Mouse (Mus musculus) heart, adult 8-10 months (tissue): ENCODE measurements at regions not wholly inside any gene's neighbourhood (a gene's known extent, or its start where the extent isn't known, plus 50 kb on each side); places are given as distances from the start of the nearest gene placed in this dataset.

Experiments
- DNase-seq: peaks from one replicate; pipeline ENCODE4 v3.0.0; 2022; ENCODE audit warnings: low spot score

GRCm38 (mm10) chr1:190500106-190500505 is 329.6 kb upstream of the Prox1 start:
- no peak for DNase-seq

DNA sequence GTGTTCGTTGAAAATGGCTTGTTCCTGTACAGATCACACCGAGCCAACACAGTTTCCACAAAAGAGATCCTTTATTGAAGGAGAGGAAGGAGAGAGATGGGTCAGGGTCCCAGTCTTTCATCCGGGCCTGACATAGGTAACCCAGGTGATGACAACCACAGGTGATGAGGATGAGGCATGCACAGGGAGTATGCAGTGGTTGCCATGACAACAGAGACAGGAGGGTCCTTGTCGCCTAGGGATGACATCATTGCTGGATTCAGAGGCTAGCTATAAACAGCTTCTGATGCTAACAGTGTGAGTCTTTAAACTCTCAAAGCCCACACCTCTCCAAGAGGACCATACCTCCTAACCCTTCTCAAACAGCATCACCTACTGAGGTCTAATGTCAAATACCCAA is 327.0 kb upstream of the Prox1 start:
- DNase-seq: no peak

GRCm38 (mm10) chr1:190495741-190496520 is 325.4 kb upstream of the Prox1 start:
- DNase-seq: no peak

DNA sequence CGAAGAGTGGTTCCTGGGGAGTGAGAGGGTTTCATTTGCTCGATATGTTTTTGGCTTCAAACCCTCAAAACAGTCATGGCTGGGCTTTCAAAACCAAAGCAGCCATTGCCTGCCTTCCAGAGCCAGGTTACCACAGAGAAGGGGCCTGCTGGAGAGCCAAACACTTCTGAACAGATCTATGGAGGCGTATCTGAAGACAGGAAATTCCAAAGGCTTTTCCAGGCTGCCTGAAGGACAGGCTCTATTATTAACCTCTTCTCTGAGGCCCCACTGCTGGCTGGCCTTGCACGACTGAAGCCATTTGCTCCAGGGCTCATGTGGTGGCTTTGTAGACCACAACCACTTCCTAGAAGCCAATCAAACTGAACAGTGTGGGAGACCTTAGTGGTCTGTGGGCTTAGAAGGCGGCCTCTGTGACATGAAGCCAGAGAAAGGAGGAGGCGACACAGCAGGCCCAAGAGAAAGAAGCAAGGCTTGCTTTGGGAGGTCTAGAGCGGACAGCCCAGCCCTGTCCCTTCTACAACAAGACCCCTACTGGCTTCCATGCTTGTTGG is 316.1 kb upstream of the Prox1 start:
- DNase-seq: no peak

GRCm38 (mm10) chr1:190483366-190483765 is 312.9 kb upstream of the Prox1 start:
- no peak for DNase-seq

DNA sequence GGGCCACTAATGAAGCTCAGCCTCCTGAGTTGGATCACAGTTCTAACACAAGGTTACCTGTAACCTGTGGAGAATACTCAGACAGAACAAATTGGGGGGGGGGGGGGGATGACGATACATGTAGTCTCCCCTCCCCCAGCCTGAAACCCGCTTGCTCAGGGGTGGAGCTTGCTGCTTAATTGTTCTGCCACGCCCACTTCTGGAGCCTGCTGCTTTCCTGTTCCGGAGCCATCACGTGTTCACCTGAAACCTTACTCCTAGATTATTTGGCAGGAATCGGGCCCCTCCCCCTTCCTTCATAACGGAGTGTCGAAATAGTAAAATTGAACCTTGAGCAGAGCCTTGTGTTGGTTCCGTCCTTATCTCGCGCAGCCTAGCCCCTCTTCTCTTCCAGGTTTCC is 310.6 kb upstream of the Prox1 start:
- DNase-seq: no peak

GRCm38 (mm10) chr1:190480601-190481000 is 310.1 kb upstream of the Prox1 start:
- no peak for DNase-seq

DNA sequence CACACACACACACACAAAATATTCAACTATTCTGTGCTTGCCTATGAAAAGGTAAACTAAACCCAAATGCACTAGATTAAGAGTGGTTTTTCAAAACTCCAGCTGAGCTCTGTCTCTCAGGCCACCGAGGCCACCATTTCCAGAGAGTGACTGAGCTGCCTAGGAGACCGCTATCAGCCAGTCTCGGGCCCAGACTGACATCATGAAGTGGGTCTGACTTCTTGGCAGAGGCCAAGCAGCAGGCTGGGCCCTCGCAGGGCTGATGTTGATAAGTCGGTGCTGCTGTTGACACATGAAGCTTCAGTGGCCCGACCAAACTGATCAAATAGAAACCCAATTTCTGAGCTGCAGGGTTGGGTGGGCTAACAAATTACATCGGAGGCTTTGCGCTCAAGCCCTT is 302.2 kb upstream of the Prox1 start:
- DNase-seq: no peak

- no peak for DNase-seq
Observed at GRCm38 (mm10) chr1:190470336-190470735, 299.8 kb upstream of the Prox1 start.

GRCm38 (mm10) chr1:190457541-190458061 is 287.1 kb upstream of the Prox1 start:
- no peak for DNase-seq

DNA sequence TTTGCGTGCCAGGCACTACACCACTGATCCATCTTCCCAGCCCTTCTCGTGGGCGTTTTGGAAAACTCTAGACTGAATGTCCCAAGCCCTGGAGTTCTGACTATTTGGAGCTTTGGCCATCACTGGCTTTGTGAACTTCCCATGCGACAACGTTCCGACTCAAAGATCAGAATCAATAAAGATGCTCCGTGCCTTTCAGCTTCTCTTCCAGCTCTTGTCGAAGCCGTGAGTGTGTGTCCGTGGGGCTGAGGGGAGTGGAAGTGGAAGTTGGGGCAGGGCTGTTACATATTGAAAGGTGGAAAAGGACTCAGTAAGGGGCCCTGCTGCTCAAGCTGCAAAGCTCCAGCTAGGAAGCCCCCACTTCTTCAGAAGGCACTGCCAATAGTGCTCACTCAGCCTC is 283.0 kb upstream of the Prox1 start:
- DNase-seq: no peak

DNA sequence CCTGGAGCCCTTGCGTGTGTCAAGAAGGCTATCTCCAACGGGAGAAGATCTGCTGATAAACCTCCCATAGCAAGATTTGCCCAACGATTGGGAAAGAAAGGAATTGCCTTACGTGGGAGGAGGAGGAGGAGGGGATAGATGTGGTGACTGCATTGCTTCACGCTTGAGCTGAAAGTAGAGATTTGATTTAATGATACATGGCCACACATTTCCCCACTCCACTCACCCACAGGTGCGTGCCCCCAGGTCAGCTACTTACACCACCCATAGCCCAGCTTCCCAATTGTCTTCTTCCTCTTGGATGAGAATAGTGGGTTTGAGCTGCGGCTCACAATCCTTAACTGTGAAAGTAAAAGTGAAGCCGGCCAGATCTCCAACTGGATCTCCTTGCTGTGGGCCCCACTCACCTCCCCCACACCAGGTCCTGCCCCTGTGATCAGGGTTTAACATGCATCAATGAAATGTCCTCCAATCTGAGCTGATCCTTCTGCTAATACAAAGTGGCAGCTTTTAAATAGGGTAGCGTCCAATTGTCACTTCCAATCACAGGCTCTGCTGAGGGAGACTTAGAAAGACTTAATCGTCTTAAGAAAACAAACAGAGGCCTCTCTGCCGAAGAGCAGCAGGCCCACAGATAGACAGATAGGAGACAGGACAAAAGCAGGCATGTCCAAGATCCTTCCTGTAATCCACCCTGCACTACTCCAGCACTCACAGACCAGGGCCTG is 281.8 kb upstream of the Prox1 start:
- no peak for DNase-seq

DNA sequence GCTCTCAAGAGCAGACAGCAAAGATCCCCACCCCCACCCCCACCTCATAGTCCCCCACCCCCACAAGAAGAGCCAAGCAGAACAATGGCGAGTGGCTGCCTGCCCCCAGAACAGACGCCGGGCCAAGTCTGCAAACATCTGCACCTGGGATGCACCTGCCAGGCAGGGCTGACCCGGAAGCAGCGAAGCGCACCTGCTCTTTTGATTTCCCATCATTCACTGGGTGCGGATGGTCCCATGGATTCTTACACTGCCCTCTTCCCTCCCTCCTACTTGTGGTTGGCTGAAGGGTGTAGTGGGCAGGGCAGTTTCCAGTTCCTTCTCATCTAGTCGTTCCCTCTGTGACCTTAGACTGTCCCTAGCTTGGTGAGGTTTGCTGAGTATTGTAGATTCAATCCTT is 277.7 kb upstream of the Prox1 start:
- no peak for DNase-seq

DNA sequence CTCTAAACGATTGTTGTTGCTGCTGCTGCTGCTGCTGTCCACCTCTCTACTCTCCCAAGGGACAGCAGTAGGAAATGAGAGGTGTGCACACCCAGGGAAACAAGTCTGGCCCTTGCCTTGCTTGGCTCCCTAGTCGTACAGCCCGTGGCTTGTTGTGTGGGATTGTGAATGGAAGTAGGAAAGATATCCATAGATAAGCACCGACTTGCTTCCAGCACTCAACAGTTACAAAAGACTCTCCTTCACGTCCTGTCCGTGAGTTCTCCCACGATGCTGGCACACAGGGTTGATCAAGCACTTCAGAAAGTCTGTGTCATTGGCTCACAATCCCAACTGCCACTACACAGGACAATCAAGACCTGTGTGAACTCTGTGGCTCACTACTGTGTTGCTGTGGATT is 276.7 kb upstream of the Prox1 start:
- no peak for DNase-seq

GRCm38 (mm10) chr1:190446676-190447075 is 276.2 kb upstream of the Prox1 start:
- no peak for DNase-seq

DNA sequence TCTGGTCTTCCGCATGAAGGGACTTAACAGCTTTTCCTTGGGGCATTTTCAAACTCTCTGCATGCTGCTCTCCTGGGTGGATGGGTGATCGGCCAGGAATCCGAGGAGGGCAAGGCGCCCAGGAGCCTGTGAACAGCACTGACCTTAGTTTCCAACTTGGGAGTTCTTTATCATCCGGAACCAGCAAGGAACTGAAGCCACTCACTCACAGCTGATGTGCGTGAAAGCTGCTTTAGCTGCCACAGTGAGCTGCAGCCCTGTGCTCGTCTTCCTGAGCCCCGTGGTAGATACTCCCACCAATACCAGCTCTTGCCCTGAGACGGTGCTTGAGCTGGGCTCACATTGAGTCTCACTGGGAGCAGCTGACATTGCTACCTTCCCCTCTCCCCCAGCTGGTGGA is 273.9 kb upstream of the Prox1 start:
- no peak for DNase-seq

DNA sequence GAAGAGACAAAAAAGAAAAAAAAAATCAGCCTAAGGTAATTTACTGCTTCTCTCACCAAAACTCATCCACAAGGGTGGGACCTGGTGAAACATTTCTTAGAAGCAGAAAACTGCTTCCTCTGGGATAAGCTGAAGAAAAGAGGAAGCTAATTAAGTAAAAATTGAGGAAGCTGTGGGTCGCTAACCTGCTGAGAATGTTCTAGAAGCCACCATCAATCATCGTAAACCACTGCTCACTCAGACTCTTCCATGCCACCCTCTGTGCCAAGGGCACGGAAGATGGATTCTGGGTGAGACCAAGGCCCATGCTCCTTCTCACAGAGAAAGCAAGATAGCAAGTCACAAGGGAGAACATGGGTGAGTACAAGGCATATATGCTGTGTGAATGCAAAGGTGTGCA is 272.7 kb upstream of the Prox1 start:
- DNase-seq: no peak

DNA sequence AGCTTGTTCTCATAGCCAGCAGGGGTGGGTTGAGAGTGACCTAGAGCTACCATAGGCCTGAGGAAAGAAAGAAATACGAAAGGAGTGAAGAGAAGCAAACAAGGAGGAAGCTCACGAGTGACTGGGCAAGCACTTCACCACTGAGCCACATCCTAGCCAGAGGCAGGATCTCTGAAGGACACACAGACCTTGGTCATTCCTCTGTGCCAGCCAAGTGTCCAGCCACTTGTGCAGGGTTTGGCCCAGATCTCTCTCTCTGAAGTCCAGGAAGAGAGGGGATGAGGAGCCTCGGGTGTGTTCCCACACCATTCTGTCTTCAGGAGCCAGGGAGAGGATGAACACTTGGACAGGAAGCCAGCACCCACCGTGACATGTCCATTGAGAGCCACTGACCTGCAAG is 271.7 kb upstream of the Prox1 start:
- DNase-seq: no peak

DNA sequence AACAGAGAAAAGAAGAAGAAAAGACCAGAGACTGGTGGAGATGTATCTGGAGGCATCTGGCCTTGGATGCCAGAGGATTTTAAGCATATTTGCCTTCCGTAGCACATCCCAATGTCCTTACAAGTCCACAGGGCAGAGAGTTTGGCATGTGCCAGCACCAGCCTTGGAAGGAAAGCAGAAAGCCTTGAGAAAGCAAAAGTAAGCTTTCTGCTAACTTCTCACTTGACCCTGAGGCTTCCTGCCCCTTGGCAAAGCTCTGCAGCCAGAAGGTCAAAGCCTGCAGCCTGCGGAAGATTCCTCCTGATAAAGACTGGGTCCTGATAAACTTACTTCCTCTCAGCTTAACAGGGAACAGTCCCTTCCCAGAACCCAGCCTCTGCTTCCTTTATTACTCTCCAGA is 268.3 kb upstream of the Prox1 start:
- no peak for DNase-seq

DNA sequence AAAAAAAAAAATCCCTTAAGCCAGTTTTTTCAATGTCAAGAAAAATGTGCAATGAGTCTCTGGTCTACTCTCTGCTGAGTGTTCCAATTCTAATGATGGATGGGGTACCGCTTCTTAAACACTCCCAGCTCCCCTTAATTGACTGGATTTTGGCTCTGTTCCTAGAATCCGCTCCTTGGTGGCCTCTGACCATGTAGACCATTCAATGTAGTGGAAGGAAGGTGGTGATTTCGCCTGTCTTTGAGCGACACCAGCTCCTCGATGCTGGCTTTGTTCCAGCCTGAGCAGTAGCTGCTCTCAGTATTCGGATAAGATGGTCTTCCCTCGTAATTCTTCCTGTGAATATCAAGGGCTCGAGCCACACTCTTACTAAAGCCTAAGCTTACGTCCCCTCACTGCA is 252.4 kb upstream of the Prox1 start:
- no peak for DNase-seq

DNA sequence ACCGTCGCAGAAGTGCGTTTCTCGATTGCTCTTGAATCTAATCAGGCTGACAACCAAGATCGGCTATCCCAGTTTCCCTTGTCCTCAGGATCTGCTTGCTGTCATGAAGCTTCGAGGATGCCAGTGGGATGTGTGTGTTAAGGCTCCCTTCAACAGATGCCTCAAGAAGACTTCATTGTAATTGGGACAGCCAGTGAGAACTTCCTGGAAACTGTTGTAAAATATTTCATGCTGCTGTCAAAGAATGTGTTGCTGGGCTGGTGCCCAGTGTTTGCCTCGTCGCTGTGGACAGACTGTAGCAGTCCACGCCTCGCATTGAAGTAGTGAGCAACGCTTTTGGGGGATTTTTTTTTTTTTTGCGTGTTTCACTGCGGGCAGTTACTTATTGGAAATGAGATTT is 249.2 kb upstream of the Prox1 start:
- DNase-seq: no peak

GRCm38 (mm10) chr1:190417326-190417725 is 246.8 kb upstream of the Prox1 start:
- no peak for DNase-seq

GRCm38 (mm10) chr1:190411756-190412155 is 241.2 kb upstream of the Prox1 start:
- DNase-seq: no peak
